Mouse (Mus musculus): ENCODE measurements at regions not wholly inside any gene's neighbourhood (a gene's known extent, or its start where the extent isn't known, plus 50 kb on each side); places are given as distances from the start of the nearest gene placed in this dataset.
A peak's percentile ranks its signal among the peaks of the same experiment; 100 is the strongest.

DNA sequence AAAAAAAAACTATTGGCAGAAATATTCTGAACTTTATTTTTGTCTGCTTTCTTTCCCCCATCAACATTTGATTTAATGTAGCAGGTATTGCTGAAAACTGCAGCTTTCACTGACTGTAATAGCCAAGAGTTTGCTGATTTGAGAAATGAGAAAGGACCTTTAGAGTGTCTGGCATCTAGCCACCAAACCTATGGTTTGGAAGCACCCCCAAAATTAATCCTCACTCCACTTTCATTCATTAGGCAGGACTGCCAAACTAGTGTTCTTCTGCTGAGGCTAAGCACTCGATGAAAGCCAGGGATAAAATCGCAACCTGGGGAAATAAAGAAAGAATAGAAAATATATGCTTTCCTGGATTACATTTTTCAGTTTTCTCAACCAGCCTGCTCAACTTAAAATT, 320.4 kb downstream of the Atp6ap1l start:
- Histone ChIP-seq H3K27me3 (ENCODE audit: control insufficient read depth, insufficient read depth, low read length) (no peaks in the 10 kb centered on the region), H3K36me3 (ENCODE audit: control insufficient read depth, insufficient read depth, low read length) (no peaks in the 10 kb centered on the region), H3K4me1 (ENCODE audit: control insufficient read depth, insufficient read depth, low read length) (no peaks in the 10 kb centered on the region), H3K4me3 (ENCODE audit: low read depth, low read length) (no peak overlapping the region), H3K4me2 (no peak overlapping the region), H3K27ac (ENCODE audit: low read depth, low read length) (no peak overlapping the region), H3K9me3 (ENCODE audit: control insufficient read depth, low read length) (no peaks in the 10 kb centered on the region), H3K9ac (ENCODE audit: low read length) (no peak overlapping the region)
- no peak for ATAC-seq (ENCODE audit: low FRiP score)
- no peak for DNase-seq (ENCODE audit: low spot score, missing footprints)
- WGBS, result 90% methylated on average over 2 of the region's 2 CpGs

- no peaks in the 10 kb centered on the region for H3K27me3 ChIP-seq (ENCODE audit: control insufficient read depth, insufficient read depth, low read length)
- ATAC-seq (ENCODE audit: low FRiP score), result no peak
- H3K9me3 ChIP-seq (ENCODE audit: control insufficient read depth, low read length), result no peaks in the 10 kb centered on the region
- DNase-seq (ENCODE audit: low spot score, missing footprints), result no peak
- no peak overlapping the region for H3K4me3 ChIP-seq (ENCODE audit: low read depth, low read length)
- no peak overlapping the region for H3K9ac ChIP-seq (ENCODE audit: low read length)
- H3K27ac ChIP-seq (ENCODE audit: low read depth, low read length), result no peak overlapping the region
- no peaks in the 10 kb centered on the region for H3K36me3 ChIP-seq (ENCODE audit: control insufficient read depth, insufficient read depth, low read length)
- WGBS, result 91% methylated on average over 2 of the region's 2 CpGs
- no peak overlapping the region for H3K4me2 ChIP-seq
- H3K4me1 ChIP-seq (ENCODE audit: control insufficient read depth, insufficient read depth, low read length), result no peaks in the 10 kb centered on the region
Observed at GRCm38 (mm10) chr13:90575371-90575770, 329.8 kb downstream of the Atp6ap1l start.

- no peaks in the 10 kb centered on the region for H3K9me3 ChIP-seq (ENCODE audit: control insufficient read depth, low read length)
- no peak overlapping the region for H3K27ac ChIP-seq (ENCODE audit: low read depth, low read length)
- 91% methylated on average over 2 of the region's 2 CpGs for WGBS
- no peaks in the 10 kb centered on the region for H3K27me3 ChIP-seq (ENCODE audit: control insufficient read depth, insufficient read depth, low read length)
- no peak for ATAC-seq (ENCODE audit: low FRiP score)
- no peak for DNase-seq (ENCODE audit: low spot score, missing footprints)
- no peaks in the 10 kb centered on the region for H3K36me3 ChIP-seq (ENCODE audit: control insufficient read depth, insufficient read depth, low read length)
- H3K4me2 ChIP-seq, result no peak overlapping the region
- H3K4me3 ChIP-seq (ENCODE audit: low read depth, low read length), result no peak overlapping the region
- H3K9ac ChIP-seq (ENCODE audit: low read length), result no peak overlapping the region
- no peaks in the 10 kb centered on the region for H3K4me1 ChIP-seq (ENCODE audit: control insufficient read depth, insufficient read depth, low read length)
Observed at GRCm38 (mm10) chr13:90572580-90572979, 332.6 kb downstream of the Atp6ap1l start.

GRCm38 (mm10) chr13:90563183-90563840, 341.8 kb downstream of the Atp6ap1l start:
- no peak for ATAC-seq (ENCODE audit: low FRiP score)
- WGBS, result 82% methylated on average over 1 of the region's 1 CpGs

DNA sequence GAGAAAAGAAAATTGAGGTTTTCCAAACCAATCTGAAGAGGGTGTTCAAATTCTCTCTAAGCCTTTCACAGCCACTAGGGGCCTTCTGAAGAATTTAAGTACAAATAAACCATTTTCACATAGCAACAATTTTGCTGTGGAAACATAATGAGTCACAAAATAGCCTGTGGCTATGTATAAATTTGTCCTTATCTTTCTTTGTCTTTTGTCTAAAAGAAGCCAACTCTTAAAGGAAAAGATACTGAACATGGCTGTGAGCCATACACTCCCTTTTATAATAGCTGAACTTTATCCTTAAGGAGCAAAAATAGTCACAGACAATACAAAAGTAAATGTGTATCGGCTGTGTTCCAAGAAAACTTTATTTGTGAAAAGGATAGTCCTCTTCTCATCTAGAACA, 345.1 kb downstream of the Atp6ap1l start:
- no peak overlapping the region for H3K27ac ChIP-seq (ENCODE audit: low read depth, low read length)
- no peak for DNase-seq (ENCODE audit: low spot score, missing footprints)
- H3K9me3 ChIP-seq (ENCODE audit: control insufficient read depth, low read length), result no peaks in the 10 kb centered on the region
- 89% methylated on average over 1 of the region's 1 CpGs for WGBS
- no peak overlapping the region for H3K4me3 ChIP-seq (ENCODE audit: low read depth, low read length)
- no peak overlapping the region for H3K9ac ChIP-seq (ENCODE audit: low read length)
- H3K36me3 ChIP-seq (ENCODE audit: control insufficient read depth, insufficient read depth, low read length), result no peaks in the 10 kb centered on the region
- ATAC-seq (ENCODE audit: low FRiP score), result no peak
- no peaks in the 10 kb centered on the region for H3K27me3 ChIP-seq (ENCODE audit: control insufficient read depth, insufficient read depth, low read length)
- no peaks in the 10 kb centered on the region for H3K4me1 ChIP-seq (ENCODE audit: control insufficient read depth, insufficient read depth, low read length)
- no peak overlapping the region for H3K4me2 ChIP-seq

More at GRCm38 (mm10) chr13:90563183-90563840, 341.8 kb downstream of the Atp6ap1l start:
- DNase-seq (ENCODE audit: low spot score, missing footprints), result no peak
- H3K9ac ChIP-seq (ENCODE audit: low read length), result no peak overlapping the region
- H3K4me3 ChIP-seq (ENCODE audit: low read depth, low read length), result no peak overlapping the region
- no peaks in the 10 kb centered on the region for H3K4me1 ChIP-seq (ENCODE audit: control insufficient read depth, insufficient read depth, low read length)
- H3K27ac ChIP-seq (ENCODE audit: low read depth, low read length), result no peak overlapping the region
- H3K27me3 ChIP-seq (ENCODE audit: control insufficient read depth, insufficient read depth, low read length), result no peaks in the 10 kb centered on the region
- H3K9me3 ChIP-seq (ENCODE audit: control insufficient read depth, low read length), result no peaks in the 10 kb centered on the region
- H3K4me2 ChIP-seq, result no peak overlapping the region
- no peaks in the 10 kb centered on the region for H3K36me3 ChIP-seq (ENCODE audit: control insufficient read depth, insufficient read depth, low read length)

- ATAC-seq (ENCODE audit: low FRiP score), result no peak
- WGBS, result 89% methylated on average over 2 of the region's 2 CpGs
Observed at GRCm38 (mm10) chr13:90559481-90559880, 345.7 kb downstream of the Atp6ap1l start.

GRCm38 (mm10) chr13:90551166-90551565, 354.0 kb downstream of the Atp6ap1l start:
- WGBS, result 90% methylated on average over 2 of the region's 2 CpGs
- H3K36me3 ChIP-seq (ENCODE audit: control insufficient read depth, insufficient read depth, low read length), result no peaks in the 10 kb centered on the region
- H3K4me2 ChIP-seq, result no peak overlapping the region
- H3K4me3 ChIP-seq (ENCODE audit: low read depth, low read length), result no peak overlapping the region
- no peak overlapping the region for H3K9ac ChIP-seq (ENCODE audit: low read length)
- no peak overlapping the region for H3K27ac ChIP-seq (ENCODE audit: low read depth, low read length)
- no peaks in the 10 kb centered on the region for H3K4me1 ChIP-seq (ENCODE audit: control insufficient read depth, insufficient read depth, low read length)
- no peaks in the 10 kb centered on the region for H3K27me3 ChIP-seq (ENCODE audit: control insufficient read depth, insufficient read depth, low read length)
- no peaks in the 10 kb centered on the region for H3K9me3 ChIP-seq (ENCODE audit: control insufficient read depth, low read length)
- no peak for ATAC-seq (ENCODE audit: low FRiP score)
- DNase-seq (ENCODE audit: low spot score, missing footprints), result no peak

More at GRCm38 (mm10) chr13:90559481-90559880, 345.7 kb downstream of the Atp6ap1l start:
- no peak overlapping the region for H3K4me2 ChIP-seq
- no peak overlapping the region for H3K4me3 ChIP-seq (ENCODE audit: low read depth, low read length)
- no peaks in the 10 kb centered on the region for H3K36me3 ChIP-seq (ENCODE audit: control insufficient read depth, insufficient read depth, low read length)
- H3K4me1 ChIP-seq (ENCODE audit: control insufficient read depth, insufficient read depth, low read length), result no peaks in the 10 kb centered on the region
- no peaks in the 10 kb centered on the region for H3K27me3 ChIP-seq (ENCODE audit: control insufficient read depth, insufficient read depth, low read length)
- no peak overlapping the region for H3K9ac ChIP-seq (ENCODE audit: low read length)
- H3K27ac ChIP-seq (ENCODE audit: low read depth, low read length), result no peak overlapping the region
- H3K9me3 ChIP-seq (ENCODE audit: control insufficient read depth, low read length), result no peaks in the 10 kb centered on the region
- DNase-seq (ENCODE audit: low spot score, missing footprints), result no peak

DNA sequence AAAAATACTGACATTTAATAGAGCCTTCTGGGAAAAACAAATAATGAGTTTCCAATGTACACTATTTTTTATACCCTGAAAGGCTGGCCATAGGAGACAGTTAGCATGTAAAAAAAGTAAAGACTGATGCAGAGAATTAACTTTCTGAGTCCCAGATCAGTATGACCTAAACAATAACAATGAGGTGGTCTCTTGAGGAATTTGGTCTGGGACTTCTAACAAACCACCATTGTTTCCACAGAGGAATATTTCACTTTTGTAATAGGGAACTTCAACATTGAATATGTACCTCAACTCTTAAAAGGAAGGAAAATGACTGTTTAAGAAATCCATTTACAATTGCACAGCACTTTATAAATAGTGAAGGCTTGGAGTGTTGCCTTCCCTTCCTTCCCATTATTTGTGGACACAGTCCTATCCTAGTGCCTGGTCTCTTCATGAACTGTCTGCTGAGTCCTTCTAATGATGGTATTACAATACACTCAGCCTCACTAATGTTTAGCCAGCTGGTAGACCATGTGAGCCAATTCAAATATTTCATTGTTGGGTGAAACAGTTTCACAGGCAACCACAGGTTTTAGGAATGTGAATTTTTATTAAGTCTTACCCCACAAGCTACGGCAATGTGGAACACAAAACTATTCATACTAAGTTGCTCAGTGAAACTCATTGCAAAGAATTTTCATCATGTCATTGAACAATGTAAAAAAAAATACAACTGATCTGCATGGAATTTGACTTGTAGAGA, 358.7 kb downstream of the Atp6ap1l start:
- Histone ChIP-seq H3K4me3 (ENCODE audit: low read depth, low read length) (no peak overlapping the region), H3K36me3 (ENCODE audit: control insufficient read depth, insufficient read depth, low read length) (no peaks in the 10 kb centered on the region), H3K4me1 (ENCODE audit: control insufficient read depth, insufficient read depth, low read length) (no peaks in the 10 kb centered on the region), H3K4me2 (no peak overlapping the region), H3K27me3 (ENCODE audit: control insufficient read depth, insufficient read depth, low read length) (no peaks in the 10 kb centered on the region), H3K9me3 (ENCODE audit: control insufficient read depth, low read length) (no peaks in the 10 kb centered on the region), H3K9ac (ENCODE audit: low read length) (no peak overlapping the region), H3K27ac (ENCODE audit: low read depth, low read length) (no peak overlapping the region)
- WGBS, result 75% methylated on average over 1 of the region's 1 CpGs
- no peak for DNase-seq (ENCODE audit: low spot score, missing footprints)
- ATAC-seq (ENCODE audit: low FRiP score), result 0 out of 2 replicates have a peak, but pooled peaks have one; percentile 42

DNA sequence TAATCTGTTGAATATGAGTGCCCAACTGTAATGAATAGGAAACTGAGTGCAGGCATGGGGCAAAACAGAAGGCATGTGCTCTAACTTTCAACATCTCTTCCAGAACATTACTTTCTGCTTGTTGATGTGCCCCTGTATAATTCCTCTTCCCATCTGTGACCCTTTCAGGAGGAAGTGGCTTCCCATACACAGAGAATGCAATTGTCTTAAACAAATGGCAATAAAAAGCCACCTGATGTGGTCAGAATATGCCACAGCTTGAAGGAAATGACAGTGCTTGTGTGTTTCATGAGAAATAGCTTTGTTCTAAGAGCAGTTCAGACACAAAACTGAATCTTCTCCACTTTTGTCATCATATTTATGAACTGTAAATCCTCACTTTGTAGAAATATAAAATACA, 359.3 kb downstream of the Atp6ap1l start:
- Histone ChIP-seq H3K27ac (ENCODE audit: low read depth, low read length) (no peak overlapping the region), H3K36me3 (ENCODE audit: control insufficient read depth, insufficient read depth, low read length) (no peaks in the 10 kb centered on the region), H3K4me1 (ENCODE audit: control insufficient read depth, insufficient read depth, low read length) (no peaks in the 10 kb centered on the region), H3K4me3 (ENCODE audit: low read depth, low read length) (no peak overlapping the region), H3K9me3 (ENCODE audit: control insufficient read depth, low read length) (no peaks in the 10 kb centered on the region), H3K27me3 (ENCODE audit: control insufficient read depth, insufficient read depth, low read length) (no peaks in the 10 kb centered on the region), H3K9ac (ENCODE audit: low read length) (no peak overlapping the region), H3K4me2 (no peak overlapping the region)
- no peak for DNase-seq (ENCODE audit: low spot score, missing footprints)
- no peak for ATAC-seq (ENCODE audit: low FRiP score)

Data from midbrain, embryonic 11.5 days (tissue).